Mouse (Mus musculus): Measurements from ENCODE around the gene Frrs1. TPM values are rescaled to one million over a fixed set of nuclear protein-coding genes. Genes with fewer than 3 reads are reported as not detected.

Gene Frrs1
- polyA plus RNA-seq, 1 experiment from 2014 or later, result 12.6 TPM

DNA sequence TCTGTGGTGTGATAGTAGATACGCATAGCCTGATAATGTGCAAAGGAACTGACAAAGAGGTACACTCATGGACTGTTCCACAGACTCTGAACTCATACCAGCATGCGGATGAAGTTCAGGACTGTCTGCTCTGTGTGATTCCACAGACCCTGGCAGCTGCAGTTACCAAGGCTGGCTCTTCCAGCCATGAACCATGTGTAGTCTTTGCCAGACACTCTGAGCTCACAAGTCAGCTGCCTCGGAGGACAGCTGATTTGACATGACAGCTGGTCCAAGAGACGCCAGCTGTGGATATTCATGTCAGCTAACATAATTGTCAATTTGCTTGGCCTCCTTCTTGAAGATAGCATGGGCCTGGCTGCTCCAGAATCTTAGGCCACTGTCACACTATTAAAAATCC lies 69.7 kb downstream of the Frrs1 start:
- 80% methylated on average over 4 of the region's 4 CpGs for WGBS
- no peak overlapping the region for H3K27ac ChIP-seq

DNA sequence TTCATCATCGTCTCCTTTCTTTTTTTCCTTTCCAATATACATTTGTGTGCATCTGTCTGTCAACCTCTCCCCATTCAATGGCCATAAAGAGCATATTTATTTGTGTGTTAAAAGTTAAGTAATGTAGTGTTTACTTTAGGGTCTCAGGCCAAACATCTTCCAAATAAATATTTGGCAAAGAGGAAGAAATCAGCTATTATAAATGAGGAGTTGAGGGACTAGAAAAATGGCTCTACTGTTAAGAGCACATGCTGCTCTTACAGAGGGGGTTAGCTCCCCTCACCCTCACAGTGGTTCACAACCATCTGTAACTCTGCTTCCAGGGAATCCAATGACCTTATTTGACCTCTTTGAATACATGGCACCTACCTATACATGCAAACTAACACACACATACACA lies 73.9 kb downstream of the Frrs1 start:
- Histone ChIP-seq H3K36me3 (no peaks in the 10 kb centered on the region), H3K4me2 (no peak overlapping the region), H3K4me1 (no peaks in the 10 kb centered on the region), H3K9ac (no peak overlapping the region), H3K27me3 (no peaks in the 10 kb centered on the region), H3K4me3 (no peak overlapping the region), H3K27ac (no peak overlapping the region), H3K9me3 (no peaks in the 10 kb centered on the region)
- ATAC-seq (ENCODE audit: insufficient number of reproducible peaks, low FRiP score, low TSS enrichment, low read depth), result no peak
- WGBS, result 91% methylated on average over 1 of the region's 1 CpGs

More for the DNA sequence above, 69.7 kb downstream of the Frrs1 start:
- Histone ChIP-seq H3K27me3 (no peaks in the 10 kb centered on the region), H3K36me3 (no peaks in the 10 kb centered on the region), H3K9ac (no peak overlapping the region), H3K4me2 (no peak overlapping the region), H3K9me3 (no peaks in the 10 kb centered on the region), H3K4me3 (no peak overlapping the region), H3K4me1 (no peaks in the 10 kb centered on the region)
- ATAC-seq (ENCODE audit: insufficient number of reproducible peaks, low FRiP score, low TSS enrichment, low read depth), result peak; percentile 71; the same call in 1 of the 2 replicates

- Histone ChIP-seq H3K27me3 (no peaks in the 10 kb centered on the region), H3K9me3 (no peaks in the 10 kb centered on the region), H3K4me3 (no peak overlapping the region), H3K4me1 (no peaks in the 10 kb centered on the region), H3K9ac (no peak overlapping the region), H3K27ac (no peak overlapping the region), H3K36me3 (no peaks in the 10 kb centered on the region), H3K4me2 (no peak overlapping the region)
- 47% methylated on average over 4 of the region's 4 CpGs for WGBS
- no peak for ATAC-seq (ENCODE audit: insufficient number of reproducible peaks, low FRiP score, low TSS enrichment, low read depth)
Observed at GRCm38 (mm10) chr3:116936934-116937691, 77.8 kb downstream of the Frrs1 start.

DNA sequence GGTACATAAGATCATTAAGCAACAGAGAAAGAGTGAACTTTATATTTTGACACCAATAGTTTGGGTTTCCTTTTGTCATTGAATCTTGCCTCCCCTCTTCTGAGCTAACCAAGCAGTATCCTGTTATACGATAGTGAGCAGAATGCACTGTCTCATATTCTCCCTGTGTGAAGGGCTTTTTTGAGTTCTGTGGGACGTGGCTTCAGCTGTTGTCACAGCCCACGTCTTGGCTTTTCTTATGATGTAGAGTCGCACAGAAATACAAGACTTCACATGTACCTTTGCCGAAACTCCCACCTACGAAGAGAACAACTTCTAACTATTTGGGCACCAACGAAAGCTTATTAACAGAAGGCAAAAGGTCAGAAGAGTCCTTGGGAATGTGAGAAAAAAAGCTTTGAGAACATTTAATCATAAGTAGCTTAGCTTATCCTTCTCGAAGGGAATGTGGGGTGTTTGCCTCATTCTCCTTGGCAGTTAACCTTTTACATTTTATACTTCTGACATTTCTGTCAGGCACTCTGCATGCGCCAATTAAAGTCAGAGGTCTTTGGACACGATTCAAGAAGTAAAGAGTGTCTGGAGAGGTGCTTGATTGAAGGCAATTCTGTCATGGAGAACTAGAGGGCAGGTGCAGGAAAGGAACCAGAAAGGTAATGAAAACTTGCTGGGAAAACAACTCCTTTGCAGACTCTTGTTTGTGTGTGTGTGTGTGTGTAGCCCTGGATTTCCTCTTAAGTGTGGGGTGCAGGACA lies 81.7 kb downstream of the Frrs1 start:
- no peak overlapping the region for H3K27ac ChIP-seq
- no peak overlapping the region for H3K9ac ChIP-seq
- H3K4me3 ChIP-seq, result no peak overlapping the region
- no peaks in the 10 kb centered on the region for H3K4me1 ChIP-seq
- no peaks in the 10 kb centered on the region for H3K36me3 ChIP-seq
- no peak for ATAC-seq (ENCODE audit: insufficient number of reproducible peaks, low FRiP score, low TSS enrichment, low read depth)
- WGBS, result 61% methylated on average over 10 of the region's 10 CpGs
- H3K9me3 ChIP-seq, result no peaks in the 10 kb centered on the region
- H3K27me3 ChIP-seq, result no peaks in the 10 kb centered on the region
- H3K4me2 ChIP-seq, result no peak overlapping the region

DNA sequence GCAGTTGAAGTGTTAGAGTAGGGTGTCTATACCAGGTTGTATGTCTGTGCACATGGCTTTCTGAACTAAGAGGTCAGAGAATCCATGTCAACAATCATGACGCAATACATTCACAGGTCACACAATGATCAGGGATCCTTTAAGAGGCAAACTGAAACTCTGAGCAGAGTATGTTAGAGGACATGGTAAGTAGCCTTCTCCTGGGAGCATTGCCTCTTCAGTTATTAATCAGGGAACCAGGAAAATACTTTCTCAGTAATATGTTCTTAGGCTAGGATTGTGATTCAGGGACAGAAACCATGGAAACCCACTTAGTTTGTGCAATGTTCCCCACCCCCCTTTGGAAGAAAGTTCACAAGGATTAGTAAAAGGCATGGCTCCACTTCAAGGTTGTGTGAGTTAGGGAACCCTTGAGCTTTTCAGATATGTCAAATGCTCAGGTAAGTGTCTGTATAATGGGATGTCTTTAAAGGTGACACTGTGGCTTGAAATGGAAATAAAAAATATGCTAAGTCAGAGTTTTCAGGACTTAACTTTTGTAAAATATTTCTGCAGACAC lies 82.4 kb downstream of the Frrs1 start:
- no peak overlapping the region for H3K27ac ChIP-seq
- no peak overlapping the region for H3K4me2 ChIP-seq
- no peaks in the 10 kb centered on the region for H3K9me3 ChIP-seq
- WGBS, result 89% methylated on average over 1 of the region's 1 CpGs
- no peak overlapping the region for H3K4me3 ChIP-seq
- no peaks in the 10 kb centered on the region for H3K36me3 ChIP-seq
- no peak for ATAC-seq (ENCODE audit: insufficient number of reproducible peaks, low FRiP score, low TSS enrichment, low read depth)
- H3K9ac ChIP-seq, result no peak overlapping the region
- H3K4me1 ChIP-seq, result no peaks in the 10 kb centered on the region
- H3K27me3 ChIP-seq, result no peaks in the 10 kb centered on the region

GRCm38 (mm10) chr3:116942751-116943150 lies 83.5 kb downstream of the Frrs1 start:
- H3K27me3 ChIP-seq, result no peaks in the 10 kb centered on the region
- WGBS, result 69% methylated on average over 6 of the region's 6 CpGs
- no peak overlapping the region for H3K4me3 ChIP-seq
- no peak overlapping the region for H3K9ac ChIP-seq
- H3K9me3 ChIP-seq, result no peaks in the 10 kb centered on the region
- H3K36me3 ChIP-seq, result no peaks in the 10 kb centered on the region
- H3K27ac ChIP-seq, result no peak overlapping the region
- H3K4me1 ChIP-seq, result no peaks in the 10 kb centered on the region
- no peak overlapping the region for H3K4me2 ChIP-seq
- no peak for ATAC-seq (ENCODE audit: insufficient number of reproducible peaks, low FRiP score, low TSS enrichment, low read depth)

- ATAC-seq (ENCODE audit: insufficient number of reproducible peaks, low FRiP score, low TSS enrichment, low read depth), result no peak
- Histone ChIP-seq H3K4me1 (no peaks in the 10 kb centered on the region), H3K4me2 (no peak overlapping the region), H3K36me3 (no peaks in the 10 kb centered on the region), H3K9me3 (no peaks in the 10 kb centered on the region), H3K27ac (no peak overlapping the region), H3K27me3 (no peaks in the 10 kb centered on the region), H3K4me3 (no peak overlapping the region), H3K9ac (no peak overlapping the region)
- 68% methylated on average over 4 of the region's 4 CpGs for WGBS
Observed at GRCm38 (mm10) chr3:116943422-116943821, 84.2 kb downstream of the Frrs1 start.

- Histone ChIP-seq H3K4me2 (no peak overlapping the region), H3K27ac (no peak overlapping the region), H3K27me3 (no peaks in the 10 kb centered on the region), H3K4me1 (no peaks in the 10 kb centered on the region), H3K36me3 (no peaks in the 10 kb centered on the region), H3K9ac (no peak overlapping the region), H3K4me3 (no peak overlapping the region), H3K9me3 (no peaks in the 10 kb centered on the region)
- no peak for ATAC-seq (ENCODE audit: insufficient number of reproducible peaks, low FRiP score, low TSS enrichment, low read depth)
- 83% methylated on average over 4 of the region's 4 CpGs for WGBS
Observed at GRCm38 (mm10) chr3:116946476-116946875, 87.2 kb downstream of the Frrs1 start.

- H3K27me3 ChIP-seq, result no peaks in the 10 kb centered on the region
- WGBS, result 68% methylated on average over 6 of the region's 6 CpGs
- no peak for ATAC-seq (ENCODE audit: insufficient number of reproducible peaks, low FRiP score, low TSS enrichment, low read depth)
- H3K27ac ChIP-seq, result no peak overlapping the region
- no peaks in the 10 kb centered on the region for H3K36me3 ChIP-seq
- H3K9ac ChIP-seq, result no peak overlapping the region
- H3K4me2 ChIP-seq, result no peak overlapping the region
- H3K4me3 ChIP-seq, result no peak overlapping the region
- H3K4me1 ChIP-seq, result no peaks in the 10 kb centered on the region
- H3K9me3 ChIP-seq, result no peaks in the 10 kb centered on the region
Observed at GRCm38 (mm10) chr3:116950665-116951115, 91.4 kb downstream of the Frrs1 start.

DNA sequence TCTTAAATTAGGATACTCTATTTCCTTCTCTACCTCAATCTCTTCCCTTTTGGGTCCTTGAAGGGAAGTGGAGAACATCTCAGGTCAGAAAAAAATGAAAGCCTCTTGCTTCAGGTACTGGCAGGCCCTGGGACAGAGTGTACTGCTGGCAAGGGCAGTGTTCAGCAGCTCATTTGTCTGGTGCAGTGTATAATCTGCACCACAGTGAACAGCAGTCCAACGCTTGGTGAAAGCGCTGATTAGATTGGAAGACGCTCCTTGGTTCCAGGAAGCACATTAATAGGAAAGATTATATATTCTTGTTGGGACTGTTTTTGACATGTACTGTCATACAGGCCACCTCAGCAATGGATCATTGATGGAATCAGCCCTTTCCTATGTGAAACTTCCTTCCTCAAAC lies 92.2 kb downstream of the Frrs1 start:
- Histone ChIP-seq H3K9me3 (no peaks in the 10 kb centered on the region), H3K27ac (no peak overlapping the region), H3K9ac (no peak overlapping the region), H3K36me3 (no peaks in the 10 kb centered on the region), H3K27me3 (no peaks in the 10 kb centered on the region), H3K4me2 (no peak overlapping the region), H3K4me3 (no peak overlapping the region), H3K4me1 (no peaks in the 10 kb centered on the region)
- ATAC-seq (ENCODE audit: insufficient number of reproducible peaks, low FRiP score, low TSS enrichment, low read depth), result no peak
- 94% methylated on average over 3 of the region's 3 CpGs for WGBS

DNA sequence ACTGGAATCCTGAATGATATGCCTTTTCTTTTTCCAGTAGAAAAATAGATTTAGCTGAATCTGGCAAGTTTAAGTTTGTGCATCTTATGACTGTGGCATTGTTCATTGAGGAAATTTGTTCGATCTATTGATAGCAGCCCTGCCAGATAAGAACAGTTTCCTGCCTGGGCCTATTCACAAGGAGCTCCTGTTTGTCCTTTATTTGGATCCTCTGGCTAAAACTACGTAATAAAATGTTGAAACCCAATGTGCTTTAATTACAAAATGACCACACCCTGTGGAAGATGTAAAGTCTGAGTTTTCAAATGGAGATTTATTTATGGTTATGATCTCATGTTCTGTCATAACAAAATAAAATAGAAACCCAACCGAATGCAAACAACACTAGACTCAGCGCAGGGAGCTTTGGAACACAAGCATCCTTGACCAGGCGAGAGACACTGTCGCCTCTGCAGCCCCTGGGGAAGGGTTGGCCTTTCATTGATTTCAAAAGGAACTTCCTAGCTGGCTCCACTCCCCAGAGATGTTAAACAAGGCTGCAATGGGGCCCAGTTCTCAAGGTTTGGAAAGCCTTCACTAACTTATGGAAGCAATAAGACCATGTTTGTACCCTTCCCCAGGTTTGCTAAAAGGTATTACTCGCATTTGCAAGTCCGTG lies 93.1 kb downstream of the Frrs1 start:
- H3K27ac ChIP-seq, result no peak overlapping the region
- no peaks in the 10 kb centered on the region for H3K36me3 ChIP-seq
- no peaks in the 10 kb centered on the region for H3K9me3 ChIP-seq
- H3K4me3 ChIP-seq, result no peak overlapping the region
- H3K4me2 ChIP-seq, result no peak overlapping the region
- no peak overlapping the region for H3K9ac ChIP-seq
- H3K4me1 ChIP-seq, result no peaks in the 10 kb centered on the region
- 77% methylated on average over 8 of the region's 8 CpGs for WGBS
- H3K27me3 ChIP-seq, result no peaks in the 10 kb centered on the region
- no peak for ATAC-seq (ENCODE audit: insufficient number of reproducible peaks, low FRiP score, low TSS enrichment, low read depth)

- Histone ChIP-seq H3K36me3 (no peaks in the 10 kb centered on the region), H3K4me2 (no peak overlapping the region), H3K9me3 (no peaks in the 10 kb centered on the region), H3K27me3 (no peaks in the 10 kb centered on the region), H3K4me3 (no peak overlapping the region), H3K27ac (no peak overlapping the region), H3K4me1 (no peaks in the 10 kb centered on the region), H3K9ac (no peak overlapping the region)
- no peak for ATAC-seq (ENCODE audit: insufficient number of reproducible peaks, low FRiP score, low TSS enrichment, low read depth)
- 76% methylated on average over 6 of the region's 6 CpGs for WGBS
Observed at GRCm38 (mm10) chr3:116953366-116953765, 94.1 kb downstream of the Frrs1 start.
